Mouse (Mus musculus) hindbrain, embryonic 11.5 days (tissue): ENCODE data around the gene Blmh. TPM values are rescaled to one million over a fixed set of nuclear protein-coding genes. Genes with fewer than 3 reads are reported as not detected.

Experiments used
- ATAC-seq: fragments of 200-750 bp; cut with Nextera tagmentation; 2 replicates; pipeline ENCODE4 v1.8.0; 2017; ENCODE audit warnings: mild to moderate bottlenecking, moderate TSS enrichment, moderate library complexity; ENCODE audit not compliant: low FRiP score
- DNase-seq: peaks from one replicate; pipeline ENCODE4 v3.0.0-alpha.2; 2015; ENCODE audit warnings: low spot score
- H3K27ac ChIP-seq: fragments of 300-500 bp; sonication (generic); 2 replicates; pipeline ENCODE4 v1.5.1; 2014; ENCODE audit warnings: mild to moderate bottlenecking, low read depth, low read length
- H3K27me3 ChIP-seq: fragments of 300-500 bp; sonication (generic); 2 replicates; pipeline ENCODE4 v1.6.1; 2014; ENCODE audit warnings: mild to moderate bottlenecking, low read length, moderate library complexity, mixed read lengths; ENCODE audit not compliant: control insufficient read depth, insufficient read depth
- H3K36me3 ChIP-seq: fragments of 300-500 bp; sonication (generic); 2 replicates; pipeline ENCODE4 v1.6.1; 2014; ENCODE audit warnings: mild to moderate bottlenecking, low read length, moderate library complexity, mixed read lengths; ENCODE audit not compliant: control insufficient read depth, insufficient read depth
- H3K4me1 ChIP-seq: fragments of 300-500 bp; sonication (generic); replicated peaks from 2 replicates; pipeline ENCODE4 v1.6.1; 2014; ENCODE audit warnings: low read length, mixed read lengths; ENCODE audit not compliant: control insufficient read depth, insufficient read depth
- H3K4me2 ChIP-seq: fragments of 300-500 bp; sonication (generic); replicated peaks from 2 replicates; pipeline ENCODE4 v1.6.1; 2014; ENCODE audit warnings: mild to moderate bottlenecking, low read depth, low read length
- H3K4me3 ChIP-seq: fragments of 300-500 bp; sonication (generic); 2 replicates; pipeline ENCODE4 v1.5.1; 2014; ENCODE audit warnings: low read depth, low read length
- H3K9ac ChIP-seq: fragments of 300-500 bp; sonication (generic); 2 replicates; pipeline ENCODE4 v1.6.1; 2014; ENCODE audit warnings: low read depth, low read length
- H3K9me3 ChIP-seq: fragments of 300-500 bp; sonication (generic); 2 replicates; pipeline ENCODE4 v1.6.1; 2016; ENCODE audit warnings: low read length; ENCODE audit not compliant: control insufficient read depth
- WGBS: fragments of 180-500 bp; shearing (Covaris S2); extraction: QIAGEN DNeasy Blood & Tissue Kit; methylation state at CpG from one replicate; pipeline ENCODE4 v1.1.7; 2014; 5-methylcytosine and 5-hydroxymethylcytosine counted together
- polyA plus RNA-seq: library from polyadenylated mRNA; unstranded; fragments of >200 nt; fragmentation: Nextera tagmentation; extraction: Ambion mirVana; gene quantifications from 2 replicates; pipeline ENCODE4 v1.2.1, GENCODE M21; 2014

Gene Blmh
- polyA plus RNA-seq, 1 experiment from 2014 or later = 164 TPM

DNA sequence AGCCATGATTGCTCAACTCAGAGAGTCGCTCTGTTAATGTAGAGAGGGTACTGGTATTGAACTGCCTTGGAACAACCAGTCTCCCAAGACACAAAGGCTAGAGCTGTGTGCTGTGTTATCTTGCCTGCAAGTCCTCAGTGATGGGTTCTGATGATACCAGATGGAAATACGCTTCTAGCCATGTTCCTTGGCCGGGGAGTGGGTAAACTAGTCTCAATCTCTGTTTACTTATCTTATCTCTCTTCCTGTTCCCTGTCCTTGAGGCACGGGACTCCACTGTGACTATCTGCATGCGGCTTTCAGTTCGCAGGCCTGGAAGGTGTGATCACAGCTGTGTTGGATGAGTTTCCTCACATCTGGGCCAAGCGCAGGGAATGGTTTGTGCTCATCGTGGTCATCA is 94.9 kb downstream of the Blmh start:
- no peak overlapping the region for H3K9ac ChIP-seq
- H3K36me3 ChIP-seq = no peaks in the 10 kb centered on the region
- WGBS = 81% methylated on average over 8 of the region's 8 CpGs
- no peaks in the 10 kb centered on the region for H3K4me1 ChIP-seq
- H3K4me2 ChIP-seq = no peak overlapping the region
- no peaks in the 10 kb centered on the region for H3K27me3 ChIP-seq
- no peak overlapping the region for H3K4me3 ChIP-seq
- DNase-seq (no peak), ATAC-seq (no peak)
- no peak overlapping the region for H3K27ac ChIP-seq
- H3K9me3 ChIP-seq = no peaks in the 10 kb centered on the region

DNA sequence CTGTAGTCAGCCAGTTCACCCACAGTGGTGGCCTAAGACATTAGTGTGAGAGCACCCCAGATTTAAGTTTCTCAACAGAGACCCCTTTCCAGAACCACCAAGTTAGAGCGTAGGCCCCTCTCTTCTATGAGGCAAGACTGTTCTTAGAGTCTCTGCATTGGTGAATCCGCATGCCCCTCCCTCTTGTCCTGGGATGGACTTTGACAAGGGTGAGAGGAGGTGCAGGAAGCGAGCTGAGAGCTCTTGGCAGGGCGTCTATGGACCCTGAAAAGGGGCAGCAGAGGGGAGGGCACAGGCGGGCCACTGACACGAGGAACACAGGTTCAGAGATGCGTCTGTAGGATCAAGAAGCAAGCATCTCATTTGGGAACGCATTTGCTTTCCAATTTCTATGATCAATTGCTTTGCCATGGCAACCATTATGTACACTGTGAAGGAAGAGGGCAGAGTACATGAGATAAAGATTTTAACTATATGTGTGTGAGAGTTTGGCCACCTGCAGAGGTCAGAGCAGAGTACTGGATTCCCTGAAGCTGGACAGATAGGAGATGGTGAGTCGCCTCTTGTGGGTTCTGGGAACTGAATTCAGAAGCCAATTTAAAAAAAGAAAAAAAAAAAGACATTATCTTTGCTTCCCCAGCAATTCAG is 97.3 kb downstream of the Blmh start:
- Histone ChIP-seq H3K36me3 (no peaks in the 10 kb centered on the region), H3K27me3 (no peaks in the 10 kb centered on the region), H3K27ac (no peak overlapping the region), H3K9ac (no peak overlapping the region), H3K4me1 (no peaks in the 10 kb centered on the region), H3K9me3 (no peaks in the 10 kb centered on the region), H3K4me2 (no peak overlapping the region), H3K4me3 (no peak overlapping the region)
- 82% methylated on average over 9 of the region's 9 CpGs for WGBS
- ATAC-seq (no peak), DNase-seq (no peak)

DNA sequence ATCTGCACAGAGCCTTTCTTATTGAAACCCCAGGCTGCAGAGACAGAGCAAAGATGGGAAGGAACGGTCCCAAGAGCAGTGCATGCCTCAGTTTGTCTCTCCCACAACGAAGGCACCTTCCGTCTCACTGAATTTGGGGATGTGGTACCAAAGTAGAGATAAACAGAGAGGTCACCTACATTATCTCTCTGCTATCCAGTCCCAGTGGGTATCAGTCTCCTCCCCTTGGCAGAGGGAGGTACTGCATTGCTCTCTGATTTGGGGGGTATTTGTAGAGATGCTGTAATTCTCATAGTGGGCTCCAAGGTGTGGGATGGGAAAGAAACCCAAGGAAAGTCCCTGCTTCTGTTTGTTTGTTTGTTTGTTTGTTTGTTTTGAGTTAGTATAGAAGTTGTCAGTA is 102.0 kb downstream of the Blmh start:
- H3K36me3 ChIP-seq = no peaks in the 10 kb centered on the region
- ATAC-seq (no peak), DNase-seq (no peak)
- H3K27ac ChIP-seq = no peak overlapping the region
- H3K9ac ChIP-seq = no peak overlapping the region
- H3K4me1 ChIP-seq = no peaks in the 10 kb centered on the region
- H3K27me3 ChIP-seq = no peaks in the 10 kb centered on the region
- H3K9me3 ChIP-seq = no peaks in the 10 kb centered on the region
- no peak overlapping the region for H3K4me2 ChIP-seq
- no peak overlapping the region for H3K4me3 ChIP-seq
- 60% methylated on average over 3 of the region's 3 CpGs for WGBS

DNA sequence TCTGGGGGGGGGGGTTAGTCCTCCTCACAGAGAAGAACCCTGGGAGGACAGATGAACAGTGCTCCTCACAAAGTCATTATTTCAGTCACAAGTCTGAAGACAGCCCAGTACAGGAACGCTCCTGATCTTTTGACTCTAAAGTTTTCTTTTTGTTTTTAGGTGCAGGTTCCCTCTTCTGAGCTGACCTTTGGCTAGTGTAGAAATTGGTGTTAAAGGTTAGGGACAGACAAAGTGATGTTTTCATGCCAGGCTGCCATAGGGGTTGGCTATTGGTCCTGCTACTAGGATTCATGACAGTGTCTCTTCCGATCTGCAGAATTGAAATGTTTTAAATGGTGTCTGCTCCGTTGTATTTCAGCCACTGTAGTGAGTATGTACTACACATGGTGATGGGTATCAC is 103.5 kb downstream of the Blmh start:
- Histone ChIP-seq H3K4me1 (no peaks in the 10 kb centered on the region), H3K27me3 (no peaks in the 10 kb centered on the region), H3K36me3 (no peaks in the 10 kb centered on the region), H3K4me3 (no peak overlapping the region), H3K27ac (no peak overlapping the region), H3K9ac (no peak overlapping the region), H3K9me3 (no peaks in the 10 kb centered on the region), H3K4me2 (no peak overlapping the region)
- DNase-seq (no peak), ATAC-seq (no peak)
- 88% methylated on average over 3 of the region's 3 CpGs for WGBS

DNA sequence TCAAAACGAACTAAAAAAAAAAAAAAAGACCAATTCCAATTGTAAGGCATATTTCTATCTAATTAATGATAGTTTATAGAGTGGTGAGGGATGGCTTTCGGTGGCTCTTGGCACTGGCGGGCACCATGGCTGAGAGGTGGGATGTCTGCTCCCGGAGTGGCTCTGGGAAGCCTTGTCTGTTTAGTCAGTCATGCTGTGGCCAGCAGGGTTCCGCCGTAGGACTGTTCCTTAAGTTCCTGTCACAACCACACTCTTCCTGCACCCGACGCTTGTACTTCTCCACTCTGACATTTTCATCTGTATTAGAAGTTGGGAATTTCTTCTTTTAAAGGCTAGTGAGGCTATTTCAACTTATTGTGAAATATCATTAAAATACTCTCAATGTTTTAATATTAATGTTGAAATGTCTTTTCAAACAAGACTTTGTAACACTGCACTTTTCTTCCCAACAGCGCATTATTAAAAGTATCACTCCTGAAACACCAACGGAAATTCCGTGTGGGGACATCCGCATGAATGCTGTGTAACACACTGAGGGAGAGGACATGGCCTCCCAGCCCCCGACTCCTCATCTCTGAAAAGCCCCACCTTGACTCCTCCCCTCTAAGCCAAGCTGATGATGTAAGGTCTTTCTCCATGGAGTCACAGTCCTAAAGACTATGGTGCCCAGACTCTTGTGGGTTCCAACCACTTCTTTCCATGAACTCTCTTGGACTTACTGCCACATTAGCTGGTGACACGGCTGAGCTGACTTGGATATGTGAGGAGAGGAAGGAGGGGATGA is 106.7 kb downstream of the Blmh start:
- no peaks in the 10 kb centered on the region for H3K9me3 ChIP-seq
- WGBS = 77% methylated on average over 14 of the region's 14 CpGs

More for the DNA sequence above, 106.7 kb downstream of the Blmh start:
- Histone ChIP-seq H3K9ac (no peak overlapping the region), H3K36me3 (no peaks in the 10 kb centered on the region), H3K4me1 (no peaks in the 10 kb centered on the region), H3K27me3 (no peaks in the 10 kb centered on the region), H3K27ac (no peak overlapping the region), H3K4me3 (no peak overlapping the region), H3K4me2 (no peak overlapping the region)
- no peak for ATAC-seq
- DNase-seq = no peak

Other genes with a start within 250 kb of the Blmh start
- gene Trarg1, start 245.0 kb upstream of the Blmh start, polyA plus RNA-seq = 0.14 TPM in 1 of 2 replicates, not detected in the other
- gene Gosr1, start 161.2 kb upstream of the Blmh start, polyA plus RNA-seq = 28.3 and 28.4 TPM in 2 replicates
- 15.4 and 16.0 TPM in 2 replicates for gene Cpd, start 77.8 kb upstream of the Blmh start, polyA plus RNA-seq
- 0.17 TPM in 1 of 2 replicates, not detected in the other for gene Tmigd1, start 22.6 kb upstream of the Blmh start, polyA plus RNA-seq
- gene Slc6a4, start 73.8 kb downstream of the Blmh start, polyA plus RNA-seq = 0.77 and 2.0 TPM in 2 replicates
- 57.0 and 67.4 TPM in 2 replicates for gene Nsrp1, start 153.6 kb downstream of the Blmh start, polyA plus RNA-seq